Comparison of ENCODE assay signal across 8 mouse cellular contexts in genomic region chr5:107438353-107438752, GRCm38 (mm10). TPM values are rescaled to one million over a fixed set of nuclear protein-coding genes. Genes with fewer than 3 reads are reported as not detected.
DNase-seq lines count a peak whose midpoint lies in the region; ATAC-seq and TF ChIP-seq lines count a peak whose summit lies in the region.

No protein-coding gene starts in this region.

- in situ Hi-C loops in Patski (cut with MboI; ENCODE audit: low pct_unique_long_range_greater_than_20kb): no loop called here

- no peak for DNase-seq in heart, adult 18-20 months
- peak; percentile 12 for DNase-seq in Patski (ENCODE audit: low read depth, low spot score)
- peak; percentile 24 for DNase-seq in mesoderm, embryonic 11.5 days (ENCODE audit: low read depth, low spot score)
- DNase-seq in layer of hippocampus, adult 9-10 months (ENCODE audit: low spot score): no peak
- no peak for DNase-seq in left cerebral cortex, postnatal 36 days (ENCODE audit: low spot score in 2 of 2)

- TF ChIP-seq CTCF in Patski (IDR thresholded peaks at IDR 0.05): no peak

- intact Hi-C loops in left cerebral cortex, postnatal 36 days (cut with DNase I): loop anchor here (5.0 kb wide), 1 partner anchor 59 kb away; no protein-coding TSS in a partner anchor

- CTCF ChIA-PET in Patski (lab: Charles Lee): interaction anchor here (1.0 to 3.6 kb wide), 4 partner anchors 11 to 59 kb away, joined by 3 to 11 read pairs (median 3); no protein-coding TSS in a partner anchor

- peak overlapping the region; percentile 89 for H3K4me2 ChIP-seq in heart, embryonic 16.5 days (ENCODE audit: low read depth, low read length)
- peak overlapping the region; percentile 65 for H3K4me2 ChIP-seq in hindbrain, embryonic 12.5 days (replicated peaks)

- H3K9me3 ChIP-seq in heart, embryonic 16.5 days (replicated peaks; ENCODE audit: control insufficient read depth, low read length): no peaks in the 10 kb centered on the region
- H3K9me3 ChIP-seq in hindbrain, embryonic 12.5 days (replicated peaks): no peaks in the 10 kb centered on the region

- peak overlapping the region; percentile 75 for H3K27ac ChIP-seq in heart, embryonic 16.5 days (ENCODE audit: low read length)
- H3K27ac ChIP-seq in hindbrain, embryonic 12.5 days: peak overlapping the region; percentile 89

- H3K9ac ChIP-seq in heart, embryonic 16.5 days (ENCODE audit: low read length): peak overlapping the region; percentile 97
- H3K9ac ChIP-seq in hindbrain, embryonic 12.5 days: peak overlapping the region; percentile 92

- H3K4me1 ChIP-seq in heart, embryonic 16.5 days (ENCODE audit: control insufficient read depth, insufficient read depth, low read length): peaks cover 7% of the 10 kb centered on the region
- H3K4me1 ChIP-seq in hindbrain, embryonic 12.5 days: peaks cover 5% of the 10 kb centered on the region

- no peaks in the 10 kb centered on the region for H3K36me3 ChIP-seq in heart, embryonic 16.5 days (ENCODE audit: control insufficient read depth, insufficient read depth)
- H3K36me3 ChIP-seq in hindbrain, embryonic 12.5 days: no peaks in the 10 kb centered on the region

- peak overlapping the region; percentile 90 for H3K4me3 ChIP-seq in heart, embryonic 16.5 days (ENCODE audit: low read length)
- H3K4me3 ChIP-seq in hindbrain, embryonic 12.5 days: peak overlapping the region; percentile 83

- POLR2A ChIA-PET in Patski (lab: Charles Lee): interaction anchor here (0.7 to 1.3 kb wide), 3 partner anchors 12 to 27 kb away, joined by 3 read pairs; no protein-coding TSS in a partner anchor

- whole genome bisulfite sequencing in heart, embryonic 16.5 days: 19% methylated on average over 7 of the region's 7 CpGs
- 26% methylated on average over 7 of the region's 7 CpGs for WGBS in hindbrain, embryonic 12.5 days

- no peaks in the 10 kb centered on the region for H3K27me3 ChIP-seq in heart, embryonic 16.5 days (ENCODE audit: control insufficient read depth, insufficient read depth, low read length)
- peaks cover 7% of the 10 kb centered on the region for H3K27me3 ChIP-seq in Patski
- no peaks in the 10 kb centered on the region for H3K27me3 ChIP-seq in hindbrain, embryonic 12.5 days

- no peak; the same call in 1 of the 2 replicates for ATAC-seq in heart, embryonic 16.5 days (replicated peaks; ENCODE audit: extremely low read depth, insufficient read depth, low FRiP score)
- peak; percentile 8 for ATAC-seq in Patski
- ATAC-seq in hindbrain, embryonic 12.5 days (ENCODE audit: low FRiP score): peak; percentile 14; the same call in 1 of the 2 replicates
- no peak for ATAC-seq in granulocyte monocyte progenitor cell, adult 5-6 weeks (replicated peaks; ENCODE audit: poor library complexity, severe bottlenecking)

RNA-seq across cellular contexts. Expression of gene Btbd8, which starts 0.6 kb away (rescaled TPM):
- polyA plus RNA-seq in heart, embryonic 16.5 days (2015; fragmentation: Nextera tagmentation; extraction: Ambion mirVana): 3.2 TPM in 2 replicates
- 1 to 10 TPM; 4.2 to 6.5 TPM for total RNA-seq in heart, adult 18-20 months (2021)
- 7.7 TPM for polyA plus RNA-seq in Patski (2021)
- polyA plus RNA-seq in hindbrain, embryonic 12.5 days (2016; fragmentation: Nextera tagmentation; extraction: Ambion mirVana): 8.8 and 10.3 TPM in 2 replicates
- total RNA-seq in granulocyte monocyte progenitor cell, adult 5-6 weeks (2014; fragmentation: Nextera tagmentation): 7.4 and 9.3 TPM in 2 replicates
- 12.6 and 14.4 TPM in 2 replicates for total RNA-seq in granulocyte monocyte progenitor cell, adult 5-6 weeks (2017)
- 100 to 1,000 TPM; 159 to 177 TPM for total RNA-seq in left cerebral cortex, postnatal 36 days (2021)

RNA-seq across cellular contexts. Expression of gene Lpcat2b, which starts 7.0 kb away (rescaled TPM):
- polyA plus RNA-seq in heart, embryonic 16.5 days (2015; fragmentation: Nextera tagmentation; extraction: Ambion mirVana): not detected in 2 replicates
- total RNA-seq in heart, adult 18-20 months (2021): not detected
- not detected for polyA plus RNA-seq in Patski (2021)
- polyA plus RNA-seq in hindbrain, embryonic 12.5 days (2016; fragmentation: Nextera tagmentation; extraction: Ambion mirVana): not detected in 2 replicates
- not detected in 2 replicates for total RNA-seq in granulocyte monocyte progenitor cell, adult 5-6 weeks (2014; fragmentation: Nextera tagmentation)
- total RNA-seq in granulocyte monocyte progenitor cell, adult 5-6 weeks (2017): not detected in 2 replicates
- under 1 TPM in 1 of 2 experiments, not detected in 1; 0.18 TPM for total RNA-seq in left cerebral cortex, postnatal 36 days (2021)

RNA-seq across cellular contexts. Expression of gene Ephx4, which starts 35.8 kb away (rescaled TPM):
- 1.5 and 1.6 TPM in 2 replicates for polyA plus RNA-seq in heart, embryonic 16.5 days (2015; fragmentation: Nextera tagmentation; extraction: Ambion mirVana)
- under 1 TPM in 1 of 2 experiments, not detected in 1; 0.60 TPM for total RNA-seq in heart, adult 18-20 months (2021)
- 0.06 TPM for polyA plus RNA-seq in Patski (2021)
- polyA plus RNA-seq in hindbrain, embryonic 12.5 days (2016; fragmentation: Nextera tagmentation; extraction: Ambion mirVana): 1.2 and 2.2 TPM in 2 replicates
- not detected in 2 replicates for total RNA-seq in granulocyte monocyte progenitor cell, adult 5-6 weeks (2014; fragmentation: Nextera tagmentation)
- not detected in 2 replicates for total RNA-seq in granulocyte monocyte progenitor cell, adult 5-6 weeks (2017)
- 10 to 100 TPM; 73.7 to 91.4 TPM for total RNA-seq in left cerebral cortex, postnatal 36 days (2021)

Comparison
In these comparisons a context has a peak if more than half of its experiments do, and no peak if none do; other contexts are left out.
1. ATAC-seq: peak in Patski (single experiment) and hindbrain, embryonic 12.5 days (single experiment); none in heart, embryonic 16.5 days (single experiment) and granulocyte monocyte progenitor cell, adult 5-6 weeks (single experiment).
2. DNase-seq: peak in Patski (single experiment) and mesoderm, embryonic 11.5 days (single experiment); none in heart, adult 18-20 months (0 of 2), layer of hippocampus, adult 9-10 months (single experiment) and left cerebral cortex, postnatal 36 days (0 of 2).
3. RNA of gene Btbd8, which starts 0.6 kb away (total RNA-seq): 159 to 177 TPM in left cerebral cortex, postnatal 36 days; 7.4 to 14.4 TPM in granulocyte monocyte progenitor cell, adult 5-6 weeks and 4.2 to 6.5 TPM in heart, adult 18-20 months; every median in the first group is over 10 times any median in the second.
4. RNA of gene Ephx4, which starts 35.8 kb away (total RNA-seq): 73.7 to 91.4 TPM in left cerebral cortex, postnatal 36 days; 0.60 TPM in heart, adult 18-20 months and not detected in granulocyte monocyte progenitor cell, adult 5-6 weeks; every median in the first group is over 10 times any median in the second.